Mouse (Mus musculus) MEL (cell line): ENCODE measurements around the gene Pus3. TPM values are rescaled to one million over a fixed set of nuclear protein-coding genes. Genes with fewer than 3 reads are reported as not detected.

Experiments used
- DNase-seq: peaks from one replicate; pipeline ENCODE4 v3.0.0; 2011; ENCODE audit warnings: low read depth, low spot score
- H3K27ac ChIP-seq: 2 replicates; pipeline ENCODE4 v1.5.1; 2012; ENCODE audit warnings: low read depth, mild to moderate bottlenecking, control low read depth, low read length, moderate library complexity; ENCODE audit not compliant: control insufficient read depth
- H3K27me3 ChIP-seq, 2 experiments: fragments of 150-350 bp in 1 of 2; sonication (generic) in 1 of 2; 2 replicates each; pipeline ENCODE4 v1.6.1; 2012; ENCODE audit warnings: low read length in 2 of 2, mild to moderate bottlenecking in 2 of 2, improper control_type of control experiment in 1 of 2, moderate library complexity in 1 of 2; ENCODE audit not compliant: insufficient read depth in 2 of 2, control insufficient read depth in 1 of 2
- H3K36me3 ChIP-seq, 2 experiments: 2 replicates each; pipeline ENCODE4 v1.6.1; 2012 to 2014; ENCODE audit warnings: low read length in 2 of 2, improper control_type of control experiment in 1 of 2, inconsistent platforms in 1 of 2, mild to moderate bottlenecking in 1 of 2; ENCODE audit not compliant: insufficient read depth in 2 of 2, control insufficient read depth in 1 of 2
- H3K4me1 ChIP-seq, 2 experiments: fragments of 150-350 bp in 1 of 2; sonication (generic) in 1 of 2; 2 replicates each; pipeline ENCODE4 v1.6.1; 2012; ENCODE audit warnings: low read length in 2 of 2, improper control_type of control experiment in 1 of 2, mild to moderate bottlenecking in 1 of 2; ENCODE audit not compliant: insufficient read depth in 2 of 2, control insufficient read depth in 1 of 2
- H3K4me3 ChIP-seq, 2 experiments: fragments of 150-350 bp in 1 of 2; sonication (generic) in 1 of 2; 2 replicates each; pipeline ENCODE4 v1.5.1; 2012; ENCODE audit warnings: low read depth in 2 of 2, low read length in 2 of 2, mild to moderate bottlenecking in 2 of 2, moderate library complexity in 2 of 2, control low read depth in 1 of 2, improper control_type of control experiment in 1 of 2; ENCODE audit not compliant: control insufficient read depth in 1 of 2, insufficient read depth in 1 of 2
- H3K79me2 ChIP-seq: 2 replicates; pipeline ENCODE4 v1.6.1; 2012; ENCODE audit warnings: mild to moderate bottlenecking, low read length, moderate library complexity; ENCODE audit not compliant: control insufficient read depth, poor library complexity, insufficient read depth
- H3K9ac ChIP-seq: 2 replicates; pipeline ENCODE4 v1.6.1; 2012; ENCODE audit warnings: low read depth, mild to moderate bottlenecking, control low read depth, low read length, moderate library complexity; ENCODE audit not compliant: control insufficient read depth, poor library complexity, severe bottlenecking
- H3K9me3 ChIP-seq: fragments of 150-350 bp; sonication (generic); replicated peaks from 2 replicates; pipeline ENCODE4 v1.6.1; 2012; ENCODE audit warnings: mild to moderate bottlenecking, low read length, improper control_type of control experiment, moderate library complexity; ENCODE audit not compliant: insufficient read depth
- BHLHE40 ChIP-seq: IDR thresholded peaks from 2 replicates; pipeline ENCODE4 v1.6.1; 2012; ENCODE audit warnings: low read depth, mild to moderate bottlenecking, inconsistent platforms, low read length, improper control_type of control experiment, borderline replicate concordance
- CTCF ChIP-seq, 3 experiments: IDR thresholded peaks in 2 of 3; conservative IDR thresholded peaks in 1 of 3; 2 replicates each; pipeline ENCODE4 v1.5.1; 2011 to 2012; ENCODE audit warnings: low read length in 3 of 3, low read depth in 2 of 3, mild to moderate bottlenecking in 2 of 3, improper control_type of control experiment in 1 of 3, inconsistent platforms in 1 of 3, mixed read lengths in 1 of 3, moderate library complexity in 1 of 3; ENCODE audit not compliant: control insufficient read depth in 1 of 3, insufficient read depth in 1 of 3, poor library complexity in 1 of 3, severe bottlenecking in 1 of 3
- E2F4 ChIP-seq: IDR thresholded peaks from 2 replicates; pipeline ENCODE4 v1.6.1; 2011; ENCODE audit warnings: low read depth, low read length, improper control_type of control experiment, borderline replicate concordance
- ELF1 ChIP-seq: IDR thresholded peaks from 2 replicates; pipeline ENCODE4 v1.6.1; 2014; ENCODE audit warnings: low read depth, mild to moderate bottlenecking, inconsistent platforms, low read length, improper control_type of control experiment, moderate library complexity
- EP300 ChIP-seq, 2 experiments: IDR thresholded peaks; 2 replicates each; pipeline ENCODE4 v1.6.1; 2011; ENCODE audit warnings: improper control_type of control experiment in 2 of 2, low read length in 2 of 2, low read depth in 1 of 2, mild to moderate bottlenecking in 1 of 2
- GABPA ChIP-seq: IDR thresholded peaks from 2 replicates; pipeline ENCODE4 v1.6.1; 2012; ENCODE audit warnings: low read depth, mild to moderate bottlenecking, inconsistent platforms, low read length, improper control_type of control experiment, moderate library complexity
- GATA1 ChIP-seq: IDR thresholded peaks from 2 replicates; pipeline ENCODE4 v1.6.1; 2011; ENCODE audit warnings: low read depth, low read length, improper control_type of control experiment
- HCFC1 ChIP-seq: IDR thresholded peaks from 2 replicates; pipeline ENCODE4 v1.6.1; 2012; ENCODE audit warnings: low read depth, mild to moderate bottlenecking, inconsistent platforms, low read length, improper control_type of control experiment, moderate library complexity
- JUND ChIP-seq: IDR thresholded peaks from 2 replicates; pipeline ENCODE4 v1.6.1; 2011; ENCODE audit warnings: low read depth, mild to moderate bottlenecking, improper control_type of control experiment, low read length
- KAT2A ChIP-seq: conservative IDR thresholded peaks from 2 replicates; pipeline ENCODE4 v1.6.1; 2012; ENCODE audit warnings: low read depth, low read length, improper control_type of control experiment, inconsistent platforms
- MAFK ChIP-seq: IDR thresholded peaks from 2 replicates; pipeline ENCODE4 v1.6.1; 2011; ENCODE audit warnings: low read depth, mild to moderate bottlenecking, low read length, improper control_type of control experiment, borderline replicate concordance
- MAZ ChIP-seq: IDR thresholded peaks from 2 replicates; pipeline ENCODE4 v1.6.1; 2012; ENCODE audit warnings: low read depth, mild to moderate bottlenecking, inconsistent platforms, low read length, improper control_type of control experiment
- MXI1 ChIP-seq: IDR thresholded peaks from 2 replicates; pipeline ENCODE4 v1.6.1; 2011; ENCODE audit warnings: mild to moderate bottlenecking, low read depth, low read length, improper control_type of control experiment
- MYB ChIP-seq: IDR thresholded peaks from 2 replicates; pipeline ENCODE4 v1.6.1; 2011; ENCODE audit warnings: mild to moderate bottlenecking, low read depth, low read length, improper control_type of control experiment
- MYC ChIP-seq: IDR thresholded peaks from 2 replicates; pipeline ENCODE4 v1.6.1; 2011; ENCODE audit warnings: low read depth, mild to moderate bottlenecking, low read length, improper control_type of control experiment, moderate library complexity
- NELFE ChIP-seq: IDR thresholded peaks from 2 replicates; pipeline ENCODE4 v1.6.1; 2011; ENCODE audit warnings: low read depth, low read length, improper control_type of control experiment
- NRF1 ChIP-seq: IDR thresholded peaks from 2 replicates; pipeline ENCODE4 v1.6.1; 2014; ENCODE audit warnings: low read depth, mild to moderate bottlenecking, inconsistent platforms, low read length, improper control_type of control experiment, moderate library complexity; ENCODE audit not compliant: poor library complexity, insufficient read depth, severe bottlenecking
- POLR2AphosphoS2 ChIP-seq: IDR thresholded peaks from 2 replicates; pipeline ENCODE4 v1.6.1; 2011; ENCODE audit warnings: low read length, improper control_type of control experiment
- POLR2AphosphoS5 ChIP-seq: IDR thresholded peaks from 2 replicates; pipeline ENCODE4 v1.6.1; 2012; ENCODE audit warnings: low read depth, borderline replicate concordance, mild to moderate bottlenecking, inconsistent platforms, low read length, moderate library complexity, mixed read lengths
- RAD21 ChIP-seq: IDR thresholded peaks from 2 replicates; pipeline ENCODE4 v1.6.1; 2011; ENCODE audit warnings: mild to moderate bottlenecking, low read depth, low read length, improper control_type of control experiment
- SMC3 ChIP-seq: IDR thresholded peaks from 2 replicates; pipeline ENCODE4 v1.6.1; 2011; ENCODE audit warnings: low read depth, low read length, improper control_type of control experiment
- TBP ChIP-seq: IDR thresholded peaks from 2 replicates; pipeline ENCODE4 v1.8.0; 2011; ENCODE audit warnings: low read depth, low read length, improper control_type of control experiment
- TCF12 ChIP-seq: IDR thresholded peaks from 2 replicates; pipeline ENCODE4 v1.6.1; 2014; ENCODE audit warnings: low read depth, mild to moderate bottlenecking, inconsistent platforms, low read length, improper control_type of control experiment, moderate library complexity
- USF1 ChIP-seq: IDR thresholded peaks from 2 replicates; pipeline ENCODE4 v1.6.1; 2014; ENCODE audit warnings: low read depth, mild to moderate bottlenecking, inconsistent platforms, low read length, improper control_type of control experiment, moderate library complexity
- ZC3H11A ChIP-seq: IDR thresholded peaks from 2 replicates; pipeline ENCODE4 v1.6.1; 2012; ENCODE audit warnings: low read depth, mild to moderate bottlenecking, inconsistent platforms, low read length, improper control_type of control experiment
- ZKSCAN1 ChIP-seq: IDR thresholded peaks from 2 replicates; pipeline ENCODE4 v1.6.1; 2012; ENCODE audit warnings: low read depth, mild to moderate bottlenecking, inconsistent platforms, low read length, improper control_type of control experiment, moderate library complexity
- ZMIZ1 ChIP-seq: IDR thresholded peaks from 2 replicates; pipeline ENCODE4 v1.6.1; 2012; ENCODE audit warnings: low read depth, mild to moderate bottlenecking, inconsistent platforms, low read length, improper control_type of control experiment, moderate library complexity
- polyA plus RNA-seq, 2 experiments: library from polyadenylated mRNA; stranded (reverse) in 1 of 2; unstranded in 1 of 2; fragments of >175 nt in 1 of 2; fragments of >200 nt in 1 of 2; gene quantifications; 2 replicates each; pipeline versions ENCODE4 v1.2.1 to v1.2.4; 2012; ENCODE audit warnings: low replicate concordance in 2 of 2, low read depth in 1 of 2; ENCODE audit not compliant: insufficient read length in 2 of 2, insufficient read depth in 1 of 2, missing spikeins in 1 of 2
- total RNA-seq: library from RNA; depleted of rRNA; stranded (reverse); fragments of 300-350 nt; gene quantifications from 2 replicates; pipeline ENCODE4 v1.2.3, GENCODE M21; 2012

Gene Pus3
- total and polyA plus RNA-seq, 3 experiments: 15.8 to 23.8 TPM; not detected in 1

GRCm38 (mm10) chr9:35523941-35524411 is 34.4 kb upstream of the Pus3 start:
- peak; percentile 75 for DNase-seq
- Histone ChIP-seq H3K79me2 (no peaks in the 10 kb centered on the region), H3K27me3 (peaks cover 3 to 4% of the 10 kb centered on the region in 2 experiments; a peak in 3 of 4 replicates), H3K4me3 (no peak overlapping the region), H3K27ac (no peak overlapping the region), H3K9me3 (no peaks in the 10 kb centered on the region), H3K4me1 (no peaks in the 10 kb centered on the region)
- no peak for TF ChIP-seq MAZ
- TF ChIP-seq ZKSCAN1: no peak
- peak; percentile 34; the same call in 1 of the 2 replicates for TF ChIP-seq ZC3H11A
- TF ChIP-seq ZMIZ1: no peak
- TF ChIP-seq USF1: no peak
- no peak for TF ChIP-seq MAFK
- peak; percentile 85 to 89 (median 87) for TF ChIP-seq CTCF (IDR thresholded peaks at IDR 0.05 in 2 of 3, conservative IDR thresholded peaks at IDR 0.05 in 1 of 3; ENCODE audit: control insufficient read depth in 1 of 3, insufficient read depth in 1 of 3, low read depth in 2 of 3, low read length in 3 of 3, poor library complexity in 1 of 3, severe bottlenecking in 1 of 3)
- TF ChIP-seq GATA1: no peak
- TF ChIP-seq JUND: no peak
- TF ChIP-seq SMC3: peak; percentile 85
- no peak for TF ChIP-seq POLR2AphosphoS2
- no peak for TF ChIP-seq NELFE
- TF ChIP-seq MYB: no peak
- no peak for TF ChIP-seq MYC
- TF ChIP-seq RAD21: peak; percentile 70
- no peak for TF ChIP-seq POLR2AphosphoS5
- no peak for TF ChIP-seq E2F4
- no peak for TF ChIP-seq KAT2A
- no peak for TF ChIP-seq MXI1
- TF ChIP-seq EP300 (IDR thresholded peaks at IDR 0.05; ENCODE audit: low read depth in 1 of 2, low read length in 2 of 2): no peak
- TF ChIP-seq TCF12: no peak
- TF ChIP-seq, all 39 proteins: peak for 4
- H3K9ac ChIP-seq: no peak overlapping the region
- no peaks in the 10 kb centered on the region for H3K36me3 ChIP-seq

GRCm38 (mm10) chr9:35529141-35529540 is 29.3 kb upstream of the Pus3 start:
- H3K36me3 ChIP-seq: no peaks in the 10 kb centered on the region
- TF ChIP-seq NRF1 (no peak), MYC (no peak), MAFK (no peak), EP300 (IDR thresholded peaks at IDR 0.05; ENCODE audit: low read depth in 1 of 2, low read length in 2 of 2) (no peak), ELF1 (no peak), ZC3H11A (no peak), HCFC1 (no peak), NELFE (no peak), CTCF (IDR thresholded peaks at IDR 0.05 in 2 of 3, conservative IDR thresholded peaks at IDR 0.05 in 1 of 3; ENCODE audit: control insufficient read depth in 1 of 3, insufficient read depth in 1 of 3, low read depth in 2 of 3, low read length in 3 of 3, poor library complexity in 1 of 3, severe bottlenecking in 1 of 3) (no peak), SMC3 (no peak), JUND (no peak), GATA1 (no peak), TBP (no peak), BHLHE40 (no peak), GABPA (no peak)
- H3K9me3 ChIP-seq: no peaks in the 10 kb centered on the region
- no peaks in the 10 kb centered on the region; a peak in 3 of 4 replicates for H3K27me3 ChIP-seq
- DNase-seq: no peak
- H3K27ac ChIP-seq: no peak overlapping the region
- H3K4me3 ChIP-seq: no peak overlapping the region
- H3K79me2 ChIP-seq: no peaks in the 10 kb centered on the region
- no peaks in the 10 kb centered on the region for H3K4me1 ChIP-seq
- no peak overlapping the region for H3K9ac ChIP-seq
